Mouse (Mus musculus): Measurements from ENCODE around the gene Hsf2bp.

DNA sequence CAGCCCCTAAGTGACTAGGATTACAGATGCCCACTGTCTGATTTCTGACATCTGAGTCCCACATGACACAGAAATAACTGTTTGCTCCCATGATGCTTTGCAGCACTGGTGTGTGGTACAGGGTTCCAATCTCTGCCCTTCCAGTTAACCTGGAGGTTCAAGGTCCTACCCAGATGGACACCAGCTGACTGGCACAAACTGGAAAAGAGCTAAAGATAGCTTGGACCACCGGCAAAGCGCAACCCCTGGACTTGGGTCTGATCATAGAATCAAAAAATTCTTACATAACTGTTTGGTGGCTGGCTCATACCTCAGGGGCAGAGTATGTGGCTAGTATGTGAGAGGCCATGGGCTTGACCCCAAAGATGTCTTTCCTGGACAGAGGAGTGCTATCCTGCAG is 47.2 kb upstream of the Hsf2bp start:
- TF ChIP-seq CTCF (IDR thresholded peaks at IDR 0.05; ENCODE audit: borderline replicate concordance, insufficient read depth, low read depth, low read length): no peak
- no peak for TF ChIP-seq POLR2A (IDR thresholded peaks at IDR 0.05; ENCODE audit: borderline replicate concordance, insufficient read depth, low read length)
